Mouse (Mus musculus) brain, embryonic 14.5 days (tissue): ENCODE data around the gene Fgfr4. TPM values are rescaled to one million over a fixed set of nuclear protein-coding genes. Genes with fewer than 3 reads are reported as not detected.
"Not testable (repeated sequence)": the region's sequence is repeated elsewhere in the genome, so short reads cannot be mapped to it uniquely, and the experiment has no call there.

Experiments
- DNase-seq: peaks from one replicate; pipeline ENCODE4 v3.0.0-alpha.2; 2011; ENCODE audit warnings: low read depth
- CTCF ChIP-seq: fragments of 200-500 bp; IDR thresholded peaks from 2 replicates; pipeline ENCODE4 v1.5.1; 2012; ENCODE audit warnings: inconsistent platforms, mild to moderate bottlenecking, moderate library complexity, borderline replicate concordance; ENCODE audit not compliant: insufficient read depth, insufficient read length; ENCODE audit errors: extremely low read depth
- POLR2A ChIP-seq: fragments of 200-500 bp; IDR thresholded peaks from 2 replicates; pipeline ENCODE4 v1.6.1; 2012; ENCODE audit warnings: mild to moderate bottlenecking, inconsistent platforms, borderline replicate concordance; ENCODE audit not compliant: poor library complexity, insufficient read depth, insufficient read length, severe bottlenecking; ENCODE audit errors: extremely low read depth
- polyA plus RNA-seq: library from polyadenylated mRNA; depleted of rRNA; stranded (reverse); fragments of >200 nt; gene quantifications from 2 replicates; pipeline ENCODE4 v1.2.3, GENCODE M21; 2012

Fgfr4 gene
- polyA plus RNA-seq, 1 experiment = 1.6 TPM

GRCm38 (mm10) chr13:55176265-55176664, 23.8 kb downstream of the Fgfr4 start:
- TF ChIP-seq POLR2A = no peak
- no peak for TF ChIP-seq CTCF
- DNase-seq = no peak

- DNase-seq = no peak
- no peak for TF ChIP-seq POLR2A
- TF ChIP-seq CTCF = peak; percentile 23; the same call in 1 of the 2 replicates
Observed at GRCm38 (mm10) chr13:55177903-55178496, 25.6 kb downstream of the Fgfr4 start.

DNA sequence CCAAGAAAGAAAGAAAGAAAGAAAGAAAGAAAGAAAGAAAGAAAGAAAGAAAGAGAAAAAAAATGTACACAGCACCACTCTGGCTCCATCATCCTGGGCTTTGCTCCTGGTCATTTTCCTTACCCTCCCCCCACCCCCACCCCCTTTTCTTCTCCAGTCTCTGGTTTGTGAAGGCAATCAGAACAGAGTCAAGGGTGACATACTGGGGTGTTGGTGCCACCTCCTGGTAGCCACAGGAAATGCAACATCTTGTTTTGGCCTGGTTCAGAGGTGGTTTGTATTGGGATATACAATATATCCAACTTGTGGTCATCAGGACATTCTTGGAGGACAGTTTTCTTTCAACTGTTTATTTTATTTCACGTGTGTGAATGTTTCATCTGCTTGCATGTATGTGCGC, 26.1 kb downstream of the Fgfr4 start:
- TF ChIP-seq POLR2A = no peak
- TF ChIP-seq CTCF = peak; percentile 83; the same call in 1 of the 2 replicates
- peak; percentile 84 for DNase-seq

GRCm38 (mm10) chr13:55179591-55179990, 27.2 kb downstream of the Fgfr4 start:
- DNase-seq = peak; percentile 65
- no peak for TF ChIP-seq POLR2A
- no peak for TF ChIP-seq CTCF

DNA sequence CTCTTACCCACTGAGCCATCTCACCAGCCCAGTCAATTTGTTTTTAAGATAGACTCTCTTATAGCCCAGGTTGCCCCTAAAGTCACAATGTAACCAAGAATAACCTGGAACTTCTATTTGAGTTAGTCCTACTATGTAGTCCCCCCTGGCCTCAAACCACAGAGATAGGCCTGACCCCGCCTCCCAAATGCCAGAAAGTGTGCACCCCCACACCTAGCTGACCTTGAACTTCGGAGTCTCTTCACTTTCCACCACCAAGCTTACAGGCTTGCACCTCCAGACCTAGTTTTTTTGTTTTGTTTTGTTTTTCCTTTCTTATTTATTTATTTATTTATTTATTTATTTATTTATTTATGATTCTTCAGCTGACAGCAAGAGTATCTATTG, 29.3 kb downstream of the Fgfr4 start:
- DNase-seq = no peak

DNA sequence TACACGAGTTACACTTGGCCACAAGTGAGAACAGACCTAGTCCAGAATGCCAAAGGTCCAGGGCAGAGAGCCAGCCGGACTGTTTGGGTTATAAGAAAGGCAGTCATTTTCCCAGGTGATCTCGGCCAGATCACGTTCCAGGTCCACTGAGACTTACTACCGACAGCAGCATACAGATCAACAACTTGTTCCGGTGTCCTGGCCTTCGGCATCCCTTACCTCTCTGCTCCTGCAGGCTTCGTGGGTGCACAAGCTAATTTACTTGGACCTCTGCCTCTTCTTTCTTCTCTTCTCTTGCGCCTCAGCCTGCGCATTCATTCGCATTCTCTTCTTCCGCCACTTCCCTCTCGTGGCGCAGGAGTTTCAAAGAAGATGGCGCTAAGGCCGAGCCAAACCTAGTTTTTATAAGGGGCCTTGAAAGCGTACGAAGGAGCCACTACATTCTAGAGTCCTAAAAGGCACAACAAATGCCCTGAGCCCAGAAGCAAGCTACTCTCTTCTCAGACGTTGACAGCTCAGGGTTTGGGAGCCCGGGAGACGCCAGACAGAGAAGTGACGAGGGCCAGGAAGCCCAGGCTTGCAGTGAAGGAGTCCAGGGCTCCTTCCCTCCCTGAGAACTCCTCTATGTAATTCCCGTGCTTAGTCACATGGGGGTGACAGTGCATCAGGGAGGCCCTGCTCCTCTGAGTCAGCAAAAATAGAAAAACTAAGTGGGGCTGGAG, 29.9 kb downstream of the Fgfr4 start:
- TF ChIP-seq POLR2A = no peak
- TF ChIP-seq CTCF = peak; percentile 55; the same call in 1 of the 2 replicates
- peak; percentile 84 for DNase-seq

More for the DNA sequence above, 29.3 kb downstream of the Fgfr4 start:
- TF ChIP-seq POLR2A = no peak
- no peak for TF ChIP-seq CTCF

GRCm38 (mm10) chr13:55183382-55183781, 30.9 kb downstream of the Fgfr4 start:
- no peak for TF ChIP-seq CTCF

GRCm38 (mm10) chr13:55187062-55187461, 34.6 kb downstream of the Fgfr4 start:
- DNase-seq = not testable (repeated sequence)

More at GRCm38 (mm10) chr13:55183382-55183781, 30.9 kb downstream of the Fgfr4 start:
- no peak for DNase-seq

GRCm38 (mm10) chr13:55189531-55190107, 37.2 kb downstream of the Fgfr4 start:
- no peak for DNase-seq
- TF ChIP-seq POLR2A (no peak), CTCF (no peak)

- TF ChIP-seq CTCF = peak; percentile 74
- peak; percentile 45; the same call in 1 of the 2 replicates for TF ChIP-seq POLR2A
- peak; percentile 99 for DNase-seq
Observed at GRCm38 (mm10) chr13:55190121-55190868, 37.9 kb downstream of the Fgfr4 start.

DNA sequence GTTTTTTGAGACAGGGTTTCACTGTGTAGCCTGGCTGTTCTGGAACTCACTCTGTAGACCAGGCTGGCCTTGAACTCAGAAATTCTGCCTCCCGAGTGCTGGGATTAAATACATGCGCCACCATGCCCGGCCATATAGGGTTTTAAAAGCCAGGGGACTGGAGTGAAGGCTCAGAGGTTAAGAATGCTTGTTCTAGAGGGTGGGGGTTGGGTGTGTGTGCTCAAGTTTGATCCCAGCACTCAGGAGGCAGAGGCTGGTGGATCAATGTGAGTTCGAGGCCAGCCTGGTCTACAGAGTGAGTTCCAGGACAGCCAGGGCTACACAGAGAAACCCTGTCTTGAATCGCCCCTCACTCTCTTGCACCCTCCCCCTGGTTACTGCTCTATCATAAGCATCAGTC, 39.1 kb downstream of the Fgfr4 start:
- no peak for DNase-seq
- TF ChIP-seq CTCF (no peak), POLR2A (no peak)

GRCm38 (mm10) chr13:55202758-55203157, 50.3 kb downstream of the Fgfr4 start:
- DNase-seq = not testable (repeated sequence)
